Mouse (Mus musculus) CD4-positive, CD25-positive, alpha-beta regulatory T cell, adult 2 months (primary cell): ENCODE results near the gene Gna13.
A peak's percentile ranks its signal among the peaks of the same experiment; 100 is the strongest.

Source experiments
- DNase-seq: peaks from one replicate; pipeline ENCODE4 v3.0.0-alpha.2; 2012; ENCODE audit warnings: low read depth, low spot score

The Gna13 gene

DNA sequence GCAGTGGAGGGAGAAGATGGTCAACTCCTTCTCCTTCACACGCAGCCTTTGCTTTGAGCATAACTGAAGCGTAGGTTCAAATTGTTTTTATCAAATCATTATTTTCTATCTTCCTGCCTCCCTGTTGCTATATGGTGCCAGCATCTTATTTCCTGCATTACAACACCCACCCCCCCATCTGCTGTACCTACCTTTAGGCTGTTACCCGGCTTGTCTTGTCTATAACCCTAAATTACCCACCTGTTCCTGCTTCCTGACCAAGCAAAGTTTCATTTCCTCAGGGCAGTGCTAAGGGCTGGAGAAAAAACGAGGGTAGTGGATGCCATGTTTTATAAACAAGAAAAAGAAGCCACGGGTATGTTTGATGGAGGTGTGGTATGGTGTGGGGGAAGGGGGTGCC lies 58.6 kb downstream of the Gna13 start:
- no peak for DNase-seq

DNA sequence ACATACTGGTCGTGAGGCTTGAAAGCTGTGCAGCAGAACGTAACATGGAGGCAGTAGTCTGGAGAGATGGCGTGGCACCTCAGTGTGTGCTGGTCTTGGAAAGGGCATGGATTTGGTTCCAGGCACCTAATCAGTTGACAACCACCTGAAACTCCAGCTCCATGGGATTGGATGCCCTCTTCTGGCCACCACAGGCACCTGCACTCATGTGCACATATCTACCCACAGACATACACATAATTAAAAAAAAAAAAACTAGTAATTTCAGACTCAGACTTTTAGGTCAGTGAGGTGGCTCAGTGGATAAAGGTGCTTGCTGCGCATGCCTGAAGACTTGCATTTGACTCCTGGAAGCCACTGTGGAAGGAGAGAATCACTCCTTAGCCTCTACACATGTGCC lies 59.6 kb downstream of the Gna13 start:
- DNase-seq = peak; percentile 45

DNA sequence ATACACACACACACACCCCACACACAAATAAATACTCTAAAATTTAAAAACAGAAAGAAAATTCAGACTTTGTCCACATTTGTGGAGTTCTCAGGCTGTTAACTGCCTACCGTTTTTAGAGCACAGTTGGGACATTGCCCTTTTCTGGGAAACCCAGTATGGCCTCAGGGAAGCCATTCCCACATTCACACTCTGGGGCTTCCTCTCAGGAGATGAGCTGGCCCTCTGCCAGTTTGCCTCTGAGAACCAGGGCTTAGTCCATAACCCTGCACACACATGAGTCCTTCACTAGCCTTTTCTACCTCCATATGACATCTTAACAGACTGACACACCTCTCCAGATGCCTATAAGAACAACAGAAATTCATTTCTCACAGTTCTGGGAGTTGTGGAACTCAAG lies 60.7 kb downstream of the Gna13 start:
- DNase-seq = no peak

DNA sequence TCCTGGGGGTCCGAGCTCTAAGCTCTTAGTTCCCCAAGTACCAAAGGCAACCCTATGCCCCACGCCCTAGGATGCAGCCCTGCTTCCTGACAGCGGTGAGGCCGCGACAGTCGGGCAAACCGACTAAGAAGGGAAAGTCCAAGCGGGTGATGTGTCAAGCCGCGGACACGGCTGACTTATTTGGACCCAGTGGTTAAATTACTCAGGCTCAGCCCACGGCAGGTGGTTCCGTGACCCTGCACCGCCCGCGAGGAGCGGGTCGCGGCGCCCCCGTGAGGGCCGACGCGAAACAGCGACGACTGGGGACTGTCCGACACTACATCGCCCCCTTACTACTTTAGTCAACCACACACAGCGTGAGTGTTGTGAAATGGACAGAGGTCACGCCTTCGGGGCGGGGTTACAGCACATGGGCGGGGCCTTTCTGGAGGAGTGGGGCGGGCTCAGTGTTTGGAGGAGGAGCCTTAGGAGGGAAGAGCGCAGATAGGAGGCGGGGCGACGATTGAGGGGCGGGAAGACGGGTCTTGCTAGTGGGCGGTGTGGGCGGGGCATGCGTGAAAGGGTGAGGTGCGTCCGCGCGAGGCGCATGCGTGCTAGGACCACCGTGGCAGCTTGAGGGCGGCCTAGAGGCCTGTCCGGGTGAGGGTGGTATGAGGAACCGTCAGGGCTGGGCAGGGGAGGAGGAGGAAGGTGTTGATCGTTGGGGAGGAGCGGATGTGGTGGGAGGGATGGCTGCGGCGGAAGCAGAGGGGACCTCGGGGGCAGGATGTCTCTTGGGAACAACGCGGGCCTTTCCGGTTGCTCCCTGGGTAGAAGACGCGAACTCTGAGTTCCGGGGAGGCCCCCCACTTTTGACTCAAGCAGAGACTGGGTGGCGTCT lies 63.0 kb downstream of the Gna13 start, which contains the start of gene Amz2:
Gene Amz2, plus strand, starts transcription at position 555 of the 880 bp plus-strand sequence.
- DNase-seq = peak; percentile 100

DNA sequence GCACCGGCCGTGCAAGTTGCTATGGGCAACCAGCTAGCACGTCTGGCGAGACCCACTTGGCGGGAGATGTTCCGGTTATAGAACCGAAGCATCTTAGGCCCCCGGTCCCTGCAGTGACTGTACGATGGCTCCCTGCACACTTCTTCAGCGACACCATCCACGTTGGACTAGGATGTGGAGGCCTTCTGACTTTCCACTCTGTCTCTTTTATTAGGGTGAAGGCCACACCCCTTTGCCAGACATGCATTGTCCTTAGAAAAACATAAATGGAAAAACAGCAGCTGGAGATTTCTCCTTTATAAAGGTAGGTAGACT lies 63.6 kb downstream of the Gna13 start:
- DNase-seq = no peak

DNA sequence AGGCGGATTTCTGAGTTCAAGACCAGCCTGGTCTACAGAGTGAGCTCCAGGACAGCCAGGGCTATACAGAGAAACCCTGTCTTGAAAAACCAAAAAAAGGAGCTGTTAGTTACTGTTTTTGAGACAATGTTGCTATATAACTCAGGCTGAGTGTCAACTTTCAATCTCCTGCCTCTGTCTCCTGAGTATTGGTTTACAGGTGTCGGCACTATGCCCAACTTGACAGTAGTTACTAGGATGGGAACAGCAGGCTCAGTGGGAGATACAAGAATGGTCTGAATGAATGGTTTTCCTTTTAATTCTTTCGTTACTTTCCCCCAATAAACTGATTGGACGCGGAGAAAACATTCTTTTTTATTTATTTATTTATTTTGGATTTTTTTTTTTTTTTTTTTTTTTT lies 64.7 kb downstream of the Gna13 start:
- no peak for DNase-seq

DNA sequence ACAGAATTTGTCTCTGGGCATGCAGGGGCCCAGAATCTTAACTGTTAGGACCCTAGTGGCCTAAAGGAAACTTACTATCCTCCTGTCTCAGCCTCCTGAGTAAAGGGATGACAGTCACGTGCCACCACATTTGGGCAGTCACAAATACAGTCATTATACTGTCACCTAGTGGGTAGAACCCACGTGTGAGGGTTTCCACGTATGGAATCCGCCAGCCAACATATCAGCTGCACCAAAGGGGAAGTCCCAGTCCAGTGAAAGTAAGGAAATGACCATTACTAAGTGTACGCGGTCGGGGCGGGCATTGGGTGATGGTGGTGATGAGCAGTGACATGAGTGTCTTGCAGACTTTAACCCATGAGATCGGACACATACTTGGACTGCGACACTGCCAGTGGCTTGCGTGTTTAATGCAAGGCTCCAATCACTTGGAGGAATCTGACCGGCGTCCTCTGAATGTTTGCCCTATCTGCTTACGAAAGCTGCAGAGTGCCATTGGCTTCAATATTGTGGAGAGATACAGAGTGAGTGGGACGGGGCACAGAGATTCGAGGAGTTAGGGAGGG lies 71.7 kb downstream of the Gna13 start:
- peak; percentile 46 for DNase-seq

DNA sequence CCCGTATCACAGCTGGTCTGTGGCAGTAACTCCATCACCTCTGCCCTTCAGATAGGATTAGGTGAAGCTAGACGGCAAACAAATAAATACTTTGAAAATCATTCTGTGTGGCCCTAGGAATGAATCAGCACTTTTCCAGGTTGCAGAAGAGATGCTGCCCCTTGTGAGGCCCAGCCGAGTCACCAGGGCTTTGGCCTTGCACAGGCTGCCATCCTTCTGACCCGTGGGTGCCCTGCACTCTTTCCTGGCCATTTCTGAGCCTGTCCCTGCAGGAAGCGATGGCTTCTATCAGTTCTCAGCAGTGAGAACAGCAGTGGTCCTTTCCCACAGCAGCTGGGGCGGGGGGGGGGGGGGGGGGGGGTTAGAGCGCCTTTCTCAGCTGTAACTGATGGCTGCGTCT lies 74.3 kb downstream of the Gna13 start:
- no peak for DNase-seq

DNA sequence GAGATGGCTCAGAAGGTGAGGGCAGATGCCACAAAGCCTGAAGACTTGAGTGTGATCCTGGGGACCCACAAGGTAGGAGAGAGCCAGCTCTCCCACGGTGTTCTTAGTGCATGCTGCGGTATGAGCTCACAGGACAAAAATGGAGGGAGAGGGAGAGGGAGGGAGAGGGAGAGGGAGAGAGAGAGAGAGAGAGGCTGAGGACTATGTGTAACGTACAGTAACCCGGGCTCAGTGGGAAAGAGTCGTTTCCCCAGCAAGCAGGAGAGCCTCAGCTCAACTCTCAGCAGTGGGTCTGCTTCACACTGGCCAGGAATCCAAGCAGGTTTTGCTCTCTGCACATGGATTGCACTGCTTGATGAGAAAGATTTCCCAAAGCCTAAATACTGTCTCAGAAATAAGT lies 76.6 kb downstream of the Gna13 start:
- DNase-seq = no peak

DNA sequence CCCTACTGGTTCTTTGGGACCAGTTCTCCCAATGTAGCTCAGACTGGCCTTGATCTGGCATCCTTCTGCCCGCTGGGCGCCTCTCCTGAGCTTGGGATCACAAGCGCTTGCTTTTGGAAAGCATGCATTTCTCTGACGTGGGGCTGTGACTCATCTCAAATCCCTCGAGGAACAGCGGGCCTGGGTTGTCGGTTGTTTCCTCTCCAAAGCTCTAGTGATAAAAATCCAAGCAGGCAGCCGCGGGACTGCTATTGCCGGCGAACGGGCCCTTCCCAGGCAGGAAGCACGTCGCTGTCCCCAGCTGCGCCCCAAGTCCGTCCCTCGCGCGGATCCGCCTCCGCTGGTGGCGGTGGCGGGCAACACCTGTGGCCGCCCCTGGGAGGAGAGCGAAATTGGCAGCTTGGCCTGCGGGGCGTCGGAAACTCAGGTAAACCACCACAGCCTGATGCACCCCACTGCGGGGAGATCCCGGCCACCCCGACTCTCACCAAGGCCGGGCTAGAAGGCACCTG lies 77.3 kb downstream of the Gna13 start:
- DNase-seq = peak; percentile 87

DNA sequence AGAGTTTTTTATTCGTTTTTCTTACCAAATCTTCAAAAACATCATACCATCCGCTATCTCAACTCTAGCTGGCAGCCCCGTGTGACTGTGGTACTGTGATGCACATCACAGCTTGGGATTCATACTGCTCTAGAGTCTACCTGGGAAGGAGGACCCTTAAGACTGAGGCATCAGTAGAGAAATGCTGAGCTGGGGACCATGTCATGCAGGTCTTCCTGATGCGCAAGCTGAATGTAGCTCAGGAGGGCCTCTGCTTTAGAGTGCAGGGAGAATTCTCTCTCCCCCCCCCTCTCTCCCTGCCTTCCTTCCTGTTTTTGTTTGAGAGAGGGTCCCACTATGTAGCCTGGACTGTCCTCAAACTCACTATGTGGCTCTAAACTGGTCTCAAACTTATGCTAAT lies 78.0 kb downstream of the Gna13 start:
- peak; percentile 40 for DNase-seq

DNA sequence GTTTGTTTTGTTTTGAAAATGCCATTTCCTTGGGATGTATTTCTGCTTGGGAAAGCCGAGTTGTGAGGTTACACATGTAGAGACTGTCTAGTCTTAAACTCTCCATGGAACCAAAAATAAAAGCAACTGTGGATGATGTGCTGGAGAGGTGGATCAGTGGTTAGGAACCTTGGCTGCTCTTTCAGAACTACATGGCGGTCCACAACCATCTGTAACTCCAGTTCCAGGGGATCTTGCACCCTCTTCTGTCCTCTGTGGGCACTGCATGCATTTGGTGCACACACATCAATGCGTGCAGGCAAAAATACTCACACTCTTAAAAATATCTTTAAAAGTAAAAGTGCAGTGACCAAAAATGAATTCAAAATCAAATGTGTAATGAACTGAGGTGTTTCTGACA lies 78.5 kb downstream of the Gna13 start:
- peak; percentile 88 for DNase-seq

DNA sequence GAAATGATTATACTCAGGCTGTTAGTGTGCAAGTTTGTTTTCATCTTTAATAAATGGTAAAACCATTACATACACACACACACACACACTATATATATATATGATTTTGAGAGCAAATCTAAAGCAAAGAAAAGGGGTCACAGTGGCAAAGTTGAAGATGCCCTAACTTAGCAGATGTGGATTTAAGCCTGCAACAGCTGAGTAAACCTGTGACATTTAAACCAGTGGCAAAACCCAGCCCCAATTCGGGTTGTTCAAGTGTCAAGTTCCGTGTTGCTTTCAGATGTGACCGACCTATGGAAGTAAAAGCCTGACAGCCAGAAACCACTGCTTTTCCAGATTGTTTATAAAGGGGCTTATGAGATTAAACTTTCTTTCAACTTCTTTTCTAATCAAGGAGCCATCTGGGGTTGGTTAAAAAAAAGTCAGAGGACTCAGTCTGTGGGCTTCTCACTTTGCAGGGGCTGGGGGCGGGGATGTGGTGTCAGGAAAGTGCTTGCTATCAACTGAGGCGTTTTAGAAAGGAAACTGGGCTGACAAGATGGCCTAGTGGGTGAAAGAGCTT lies 79.6 kb downstream of the Gna13 start:
- no peak for DNase-seq

DNA sequence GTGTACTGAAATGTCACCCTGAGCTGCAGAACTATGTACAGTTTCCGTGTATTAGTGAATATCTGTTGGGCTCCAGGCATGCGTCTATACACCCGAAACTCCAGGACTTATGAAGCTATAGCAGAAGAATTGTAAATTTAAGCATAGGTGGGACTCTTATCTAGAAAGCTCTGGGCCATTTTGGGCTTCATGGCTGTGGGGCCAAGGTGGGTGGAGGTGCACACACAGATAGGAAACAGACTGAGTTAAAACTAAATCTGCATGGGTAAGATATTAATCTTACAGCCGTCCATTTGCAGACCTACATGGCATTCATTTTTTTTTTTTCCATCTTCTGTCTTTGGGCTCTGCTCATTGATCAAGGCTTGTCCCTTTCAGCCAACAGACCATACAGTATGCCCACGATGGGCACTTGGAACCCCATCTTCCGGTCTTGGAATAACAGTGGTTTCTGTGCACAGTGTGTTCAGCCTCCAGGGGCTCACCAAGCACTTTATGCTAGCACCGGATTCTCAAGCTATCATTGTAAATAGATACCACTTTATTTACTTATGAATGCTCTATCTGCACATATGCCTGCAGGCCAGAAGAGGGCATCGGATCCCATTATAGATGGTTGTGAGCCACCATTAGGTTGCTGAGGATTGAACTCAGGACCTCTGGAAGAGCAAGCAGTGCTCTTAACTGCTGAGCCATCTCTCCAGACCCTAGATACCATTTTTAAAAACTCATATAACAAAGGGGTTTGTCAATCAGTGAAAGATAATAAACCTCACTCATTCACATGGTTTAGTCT lies 81.0 kb downstream of the Gna13 start:
- DNase-seq = peak; percentile 34

DNA sequence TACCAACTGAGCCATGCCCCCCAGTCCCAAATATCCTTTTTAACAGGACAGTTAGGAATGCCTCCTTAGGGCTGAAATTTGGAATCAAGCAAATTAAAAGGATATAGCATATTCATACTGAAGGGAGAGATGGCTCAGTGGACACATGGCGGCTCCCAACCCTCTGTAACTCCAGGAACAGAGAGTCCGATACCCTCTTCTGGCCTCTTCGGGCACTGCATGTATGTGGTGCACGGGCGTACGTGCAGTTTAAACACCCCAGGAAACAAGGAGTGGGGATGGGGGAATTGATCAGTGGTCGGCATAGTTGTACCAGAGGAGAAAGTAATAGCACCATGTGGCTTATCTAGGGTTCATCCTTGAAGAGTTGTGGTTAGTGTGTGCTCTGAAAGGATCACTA lies 82.0 kb downstream of the Gna13 start:
- peak; percentile 59 for DNase-seq

DNA sequence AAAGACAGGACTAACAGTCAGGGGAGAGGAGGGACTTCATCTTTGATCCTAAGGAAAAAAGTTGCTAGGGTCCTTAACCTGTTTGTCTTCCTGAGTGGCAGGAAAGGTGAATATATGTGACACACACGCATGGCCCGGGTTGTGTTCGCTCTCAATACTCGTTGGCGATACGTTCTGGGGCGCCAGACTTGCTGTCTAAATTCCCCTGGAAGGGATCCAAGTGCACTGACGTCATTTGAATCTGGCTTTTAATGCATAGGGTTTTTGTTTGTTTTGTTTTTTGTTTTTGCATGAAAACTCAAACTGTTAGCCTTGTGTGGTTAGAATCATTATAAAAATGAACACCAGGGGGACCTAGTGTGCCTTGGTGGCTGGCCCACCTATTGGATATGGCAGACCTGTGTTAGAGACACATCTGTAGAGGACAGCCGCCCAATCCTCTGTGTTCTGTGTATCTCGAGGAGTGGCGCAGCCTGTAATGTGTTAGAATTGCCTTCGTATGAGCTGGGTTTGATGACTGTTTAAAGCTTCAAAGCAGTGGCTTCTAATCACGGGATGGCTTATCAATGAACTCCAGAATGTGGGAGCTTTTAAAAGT lies 82.9 kb downstream of the Gna13 start:
- peak; percentile 83 for DNase-seq
